Mouse (Mus musculus) frontal cortex, adult 2 months (tissue): ENCODE results near the gene P2ry2. TPM values are rescaled to one million over a fixed set of nuclear protein-coding genes. Genes with fewer than 3 reads are reported as not detected.

Experiments used
- DNase-seq, 2 experiments: peaks; one replicate each; pipeline ENCODE4 v3.0.0; 2022; ENCODE audit warnings: low spot score in 1 of 2; ENCODE audit errors: extremely low spot score in 1 of 2
- polyA plus RNA-seq: library from polyadenylated mRNA; depleted of rRNA; stranded (reverse); fragments of >200 nt; gene quantifications from 2 replicates; pipeline ENCODE4 v1.2.3, GENCODE M21; 2012

Gene P2ry2
- polyA plus RNA-seq, 1 experiment, result 0.58 TPM

DNA sequence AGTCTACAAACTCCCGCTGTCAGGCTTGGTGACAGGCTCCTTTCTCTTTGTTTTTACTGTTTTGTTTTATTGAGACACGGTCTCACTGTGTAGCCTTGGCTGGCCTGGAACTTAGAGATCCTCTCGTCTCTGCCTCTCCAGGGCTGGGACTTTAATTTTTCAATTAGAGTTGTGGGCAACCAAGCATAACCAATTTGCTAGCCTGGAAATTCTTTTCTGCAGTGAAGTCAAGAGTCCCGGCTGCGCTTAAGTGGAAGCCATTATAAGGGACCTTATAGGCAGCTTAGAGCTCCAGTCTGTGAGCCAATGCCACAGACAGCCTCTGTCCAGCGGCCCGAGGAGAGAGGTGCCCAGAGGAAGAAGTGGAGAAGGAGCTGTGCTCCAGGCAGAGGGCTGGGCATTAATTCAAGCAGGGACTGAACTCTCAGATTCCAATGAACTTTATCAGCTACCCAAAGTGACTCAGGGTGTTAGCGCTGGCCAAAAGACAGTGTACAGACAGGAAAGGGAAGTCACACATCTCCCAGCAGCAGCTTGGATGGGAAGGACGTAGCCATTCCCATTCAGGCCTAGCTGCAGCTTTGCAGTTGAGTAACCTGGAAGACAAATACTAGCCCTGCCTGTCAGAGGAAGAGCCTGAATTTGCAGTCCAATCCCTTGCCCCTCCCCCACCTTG is 21.9 kb downstream of the P2ry2 start:
- DNase-seq, result no peak

DNA sequence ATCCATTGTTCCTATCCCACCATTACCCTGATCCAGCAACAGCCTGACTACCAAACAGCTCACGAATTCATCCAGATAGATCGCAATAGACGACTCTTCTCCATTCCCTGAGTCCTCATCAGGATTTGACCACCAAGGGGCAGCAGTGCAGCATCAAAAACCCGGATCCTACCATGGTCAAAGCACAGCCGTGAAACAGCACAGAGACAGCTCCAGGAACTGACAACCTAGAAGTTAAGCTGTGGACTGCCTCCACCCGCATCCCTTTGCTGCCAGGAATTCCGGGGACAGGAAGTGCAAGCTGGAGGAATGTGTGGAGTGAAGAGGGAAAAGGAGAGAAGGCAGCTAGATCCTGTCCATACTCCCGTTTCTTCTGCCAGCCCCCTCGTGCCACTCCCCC is 24.6 kb downstream of the P2ry2 start:
- DNase-seq, result peak; percentile 33 to 83

DNA sequence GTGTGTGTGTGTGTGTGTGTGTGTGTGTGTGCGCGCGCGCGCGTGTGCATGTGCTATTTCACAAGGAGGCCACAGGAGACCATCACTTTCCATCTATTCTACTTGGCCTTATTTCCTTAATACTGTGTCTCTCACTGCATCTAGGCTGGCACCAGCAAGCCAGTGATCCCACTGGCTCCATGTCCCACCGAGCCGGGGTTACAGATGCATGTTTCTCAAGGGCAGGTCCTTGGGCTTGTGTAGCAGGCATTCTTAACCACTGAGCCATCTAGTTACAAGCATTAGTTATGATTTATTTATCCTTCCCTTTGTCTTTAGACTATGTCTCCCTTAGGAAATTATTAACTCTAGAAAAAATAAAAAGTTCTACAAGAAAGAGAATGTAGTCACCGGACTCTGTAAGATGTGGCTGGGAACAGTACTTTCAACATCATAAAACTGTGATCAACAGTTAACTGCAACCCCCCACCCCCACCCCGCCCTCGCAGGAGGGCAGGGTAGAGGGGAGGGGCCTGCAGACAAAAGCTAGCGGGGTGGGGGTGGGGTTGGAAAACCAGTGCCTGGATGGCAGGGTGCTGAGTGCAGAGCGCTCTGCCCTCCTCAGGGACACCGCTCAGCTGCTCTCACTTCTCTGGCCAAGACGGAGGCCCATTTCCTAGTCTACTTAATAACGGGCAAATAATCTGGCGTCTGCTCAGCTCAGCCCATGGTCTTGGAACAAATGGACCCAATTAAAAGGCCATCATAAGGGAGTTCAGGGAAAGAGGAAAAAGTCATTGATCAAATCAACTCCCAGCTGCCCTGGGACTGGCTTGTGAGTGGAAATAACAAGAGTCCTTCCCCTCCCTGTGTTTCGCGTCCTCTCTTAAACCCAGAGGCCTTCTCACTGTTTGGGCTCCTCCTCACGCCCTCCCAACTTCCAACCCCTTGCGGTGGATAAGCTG is 27.9 kb downstream of the P2ry2 start:
- DNase-seq, result no peak

DNA sequence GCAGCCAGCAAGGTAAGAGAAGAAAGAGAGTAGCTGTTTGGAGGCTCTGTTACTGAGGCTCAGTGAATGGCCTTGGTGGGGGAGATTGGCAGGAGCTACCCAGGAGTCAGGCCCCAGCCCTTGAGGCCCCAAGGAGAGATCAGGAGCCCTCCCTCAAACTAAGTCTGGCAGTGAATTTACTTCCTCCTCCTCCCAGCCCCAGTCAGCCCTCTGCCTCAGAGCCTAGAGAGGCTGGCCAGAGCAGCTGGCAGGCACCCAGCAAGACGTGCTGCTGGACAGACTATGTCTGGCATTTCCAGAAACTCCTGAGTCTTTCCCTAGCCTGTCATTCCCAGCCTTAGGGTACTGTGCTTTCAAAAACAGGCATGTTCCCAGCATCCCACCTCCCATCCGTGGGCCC is 33.5 kb downstream of the P2ry2 start:
- peak in 1 of 2 experiments; percentile 25 for DNase-seq

DNA sequence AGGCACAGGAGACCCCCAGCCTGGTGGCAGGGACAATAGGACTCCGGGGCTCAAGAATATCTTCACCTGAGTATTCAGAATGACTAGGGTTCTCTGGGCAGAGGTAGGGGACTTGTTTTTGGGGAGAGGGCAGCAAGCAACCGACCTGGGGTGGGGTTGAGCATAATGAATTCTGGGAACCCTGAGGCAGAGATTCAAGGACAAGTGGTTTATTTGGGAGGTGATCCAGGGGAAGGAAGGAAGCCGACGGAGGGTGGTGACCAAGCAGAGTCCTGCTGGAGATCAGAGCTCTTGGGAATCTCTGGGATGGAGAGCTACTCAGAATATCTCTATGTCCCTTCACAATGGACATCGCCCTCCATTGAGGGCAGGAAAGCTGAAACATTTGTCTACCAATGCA is 34.5 kb downstream of the P2ry2 start:
- DNase-seq, result no peak

DNA sequence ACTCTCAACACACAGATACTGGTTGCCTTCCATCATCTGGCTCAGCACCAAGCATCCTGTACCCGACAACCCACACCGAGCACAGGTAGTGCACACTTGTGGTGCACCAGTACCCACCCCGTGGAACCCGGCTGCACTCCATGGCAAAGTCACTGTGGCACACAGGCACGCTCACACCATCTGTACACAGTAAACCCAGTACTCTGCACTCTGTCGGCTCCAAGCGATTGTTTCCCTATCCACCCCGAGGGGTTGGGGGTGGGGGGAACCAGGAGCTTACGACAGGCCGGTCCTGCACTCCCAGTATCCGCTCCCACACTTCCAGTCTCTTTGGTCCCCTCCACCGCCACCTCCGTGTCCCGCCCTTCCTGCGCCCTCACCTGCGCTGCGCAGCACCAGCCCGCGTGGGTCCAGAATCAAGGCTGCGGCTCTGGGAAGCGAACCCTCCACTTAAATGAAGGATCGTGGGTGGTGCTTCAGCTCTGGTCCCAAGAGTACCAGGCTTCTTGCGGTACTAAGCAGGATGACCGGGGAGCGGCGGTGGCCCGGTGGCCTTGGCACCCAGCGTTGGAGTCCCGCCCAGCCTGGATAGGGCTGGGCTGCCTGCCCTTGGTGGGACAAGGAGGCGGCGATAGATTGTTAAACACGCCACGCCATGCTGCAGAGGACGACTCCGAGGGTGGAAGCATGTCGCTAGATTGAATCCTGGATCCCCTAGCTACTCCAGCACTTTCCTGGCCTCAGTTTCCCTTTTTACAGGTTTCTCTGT is 38.3 kb downstream of the P2ry2 start, which contains the start of gene P2ry6:
P2ry6 (minus strand) TSS at position 515 of the 769 bp plus-strand sequence.
- no peak for DNase-seq

DNA sequence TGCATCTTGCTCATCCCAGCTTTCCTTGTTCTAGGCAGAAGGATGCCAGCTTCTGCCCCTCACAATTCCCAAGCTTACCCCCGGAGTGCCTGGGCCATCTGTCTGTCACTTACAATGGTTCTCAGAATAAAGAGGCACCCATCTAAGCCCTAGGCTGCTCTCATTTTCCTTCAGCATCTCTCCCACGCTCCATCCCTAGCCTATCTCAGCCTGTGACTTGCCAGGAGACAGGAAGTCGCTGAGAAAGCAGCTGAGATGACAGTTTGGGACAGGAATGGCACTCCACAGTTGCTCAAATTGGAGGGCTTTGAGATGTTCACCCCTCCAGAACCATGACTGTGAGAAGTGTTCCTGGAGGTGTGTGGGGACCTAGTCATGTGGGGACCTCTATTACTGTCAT is 39.8 kb downstream of the P2ry2 start:
- peak in 1 of 2 experiments; percentile 30 for DNase-seq

DNA sequence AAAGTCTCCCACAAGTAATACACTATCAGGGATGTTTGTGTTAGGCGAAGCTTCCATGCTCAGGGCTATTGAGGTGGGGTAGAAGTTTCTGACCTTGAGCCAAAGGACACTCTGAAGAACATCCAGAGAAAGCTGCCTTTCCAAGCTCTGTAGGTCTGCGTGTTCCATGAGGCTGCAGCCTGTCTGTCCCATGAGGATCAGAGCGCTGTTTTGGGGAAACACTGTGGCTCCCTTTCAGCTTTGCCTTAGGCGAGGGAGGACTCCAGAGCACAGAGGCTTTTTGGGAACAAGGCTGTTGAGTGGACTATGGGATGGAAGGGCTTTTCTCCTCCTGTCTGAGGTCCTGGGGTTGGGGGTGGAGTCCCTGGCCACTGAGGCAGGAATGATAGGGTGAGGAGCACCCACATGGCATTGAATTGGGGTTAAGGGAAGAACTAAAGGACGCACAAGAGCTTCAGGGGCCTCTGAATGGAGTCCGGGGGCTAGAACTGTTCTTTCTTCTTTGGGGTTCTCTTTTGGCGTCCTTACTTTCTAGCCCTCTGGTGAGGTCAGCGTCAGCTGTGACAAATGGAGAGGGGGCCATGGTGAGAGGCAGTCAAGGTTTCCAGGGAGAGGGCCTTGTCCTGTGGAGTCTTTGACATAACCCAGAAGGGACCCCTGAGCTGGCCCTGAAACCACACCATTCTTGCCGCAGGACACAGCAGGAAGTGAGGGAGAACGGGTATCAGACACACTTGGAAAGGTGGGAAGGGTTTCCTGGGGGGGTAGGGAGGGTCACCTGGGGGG is 43.6 kb downstream of the P2ry2 start:
- no peak for DNase-seq

DNA sequence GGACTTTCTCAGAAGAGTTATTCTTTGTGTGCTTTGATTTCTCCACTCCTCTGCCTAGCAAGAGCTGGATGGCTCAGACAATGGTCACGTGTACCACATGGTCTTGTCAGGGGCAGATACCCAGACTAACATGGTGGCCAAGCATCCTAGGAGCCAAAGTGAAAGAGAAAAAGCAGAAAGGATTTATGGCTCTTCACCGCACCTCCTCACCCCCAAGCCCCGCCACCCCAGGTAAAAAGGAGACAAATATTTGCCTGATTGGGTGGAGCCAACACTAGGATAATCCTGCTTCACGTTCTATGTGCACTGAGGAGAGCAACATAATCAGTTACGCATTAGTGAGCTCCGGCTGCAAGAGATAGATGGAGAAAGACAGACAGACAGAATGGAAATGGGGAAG is 44.3 kb downstream of the P2ry2 start:
- no peak for DNase-seq

DNA sequence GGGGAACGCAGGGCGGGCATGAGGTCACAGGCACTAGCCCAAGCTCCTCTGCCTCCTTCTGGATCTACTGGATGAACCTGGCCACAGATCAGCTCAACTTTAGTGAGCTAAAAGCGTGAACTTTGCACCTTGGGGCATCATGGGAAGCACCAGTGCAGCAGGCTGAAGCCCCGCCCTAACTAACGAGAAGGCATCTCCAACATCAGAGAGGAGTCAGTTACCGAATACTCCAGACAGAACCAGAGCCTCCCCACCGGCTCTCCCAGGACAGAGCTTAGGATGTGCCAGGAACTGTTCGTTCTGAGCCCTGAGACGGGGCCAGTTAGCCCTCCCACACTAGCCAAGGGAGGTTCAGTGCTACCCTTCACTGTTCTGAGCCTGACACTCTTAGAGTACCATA is 44.8 kb downstream of the P2ry2 start:
- no peak for DNase-seq

DNA sequence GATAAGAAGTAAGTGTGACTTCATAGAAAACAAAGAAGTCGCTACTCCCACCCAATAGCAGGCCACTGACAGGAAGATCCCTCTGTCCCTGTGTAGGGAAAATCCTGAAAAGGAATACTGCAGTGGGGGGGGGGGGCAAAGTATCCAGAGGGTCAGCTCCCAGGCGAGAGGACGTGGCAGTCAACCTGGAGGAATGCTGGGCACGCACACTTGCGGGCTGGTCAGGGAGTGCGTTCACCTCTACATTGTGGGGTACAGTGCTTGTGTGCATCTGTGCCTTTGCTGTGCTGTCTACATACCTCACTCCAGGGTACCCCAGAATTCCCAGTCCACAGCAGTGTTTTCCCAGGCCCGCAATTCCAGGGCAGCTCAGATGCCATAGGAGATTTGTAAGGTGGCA is 46.7 kb downstream of the P2ry2 start:
- no peak for DNase-seq

DNA sequence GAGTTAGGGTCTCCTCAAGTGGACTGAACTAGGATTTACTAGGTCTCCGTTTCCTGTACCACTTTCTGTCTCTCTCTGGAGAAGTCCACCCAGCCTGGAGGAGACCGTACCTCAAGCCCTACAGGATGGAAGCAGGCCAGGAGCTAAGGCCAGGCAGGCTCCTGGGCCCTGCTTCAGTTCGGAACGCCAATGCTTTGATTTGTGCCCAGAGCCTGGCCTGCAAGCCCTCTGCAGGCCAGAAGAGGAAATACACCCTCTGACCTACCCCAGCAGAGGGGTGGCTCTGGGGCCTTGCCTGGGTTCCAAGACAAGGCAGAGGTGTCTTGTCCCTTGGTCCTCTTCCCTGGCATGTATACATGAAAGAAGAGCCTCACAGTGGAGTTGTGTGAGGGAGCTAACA is 47.6 kb downstream of the P2ry2 start:
- no peak for DNase-seq

DNA sequence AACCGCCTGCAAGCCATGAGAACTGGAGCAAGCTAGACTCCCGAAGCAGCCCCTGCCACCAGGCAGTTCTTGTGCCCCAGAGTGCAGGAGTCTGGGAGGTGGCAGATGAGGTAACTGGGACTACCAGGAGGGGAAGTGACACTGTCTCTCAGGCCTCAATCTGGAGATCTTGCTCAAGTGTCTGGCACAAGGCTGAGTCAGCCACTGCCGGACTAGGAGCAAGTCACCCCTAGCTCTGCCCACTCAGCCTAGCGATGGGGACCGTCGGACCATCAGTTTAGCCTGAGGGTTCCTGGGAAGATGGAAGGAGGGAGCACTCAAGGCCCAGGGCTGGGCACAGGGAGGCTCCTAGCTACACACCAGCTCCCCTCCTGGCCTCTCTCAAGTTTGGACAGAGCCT is 48.4 kb downstream of the P2ry2 start:
- DNase-seq, result no peak

DNA sequence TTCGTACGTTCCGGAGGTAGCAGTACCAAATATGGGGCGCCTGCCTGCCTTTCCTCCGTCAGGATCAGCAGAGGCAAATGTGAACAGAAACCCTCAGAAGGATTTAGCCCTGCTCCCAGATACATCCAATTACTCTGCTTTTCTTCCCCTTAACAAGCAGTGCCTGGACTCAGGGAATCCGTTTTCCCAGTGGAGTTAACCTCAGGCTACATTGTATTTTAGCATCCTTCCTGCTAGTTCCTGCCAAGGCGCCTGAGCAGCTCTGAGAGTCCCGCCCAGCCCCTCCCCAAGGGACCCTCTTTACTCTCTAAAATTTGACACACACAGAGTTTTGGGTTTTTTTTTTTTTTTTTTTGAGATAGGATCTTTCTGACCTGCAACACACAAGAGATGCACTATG is 49.3 kb downstream of the P2ry2 start:
- no peak for DNase-seq

DNA sequence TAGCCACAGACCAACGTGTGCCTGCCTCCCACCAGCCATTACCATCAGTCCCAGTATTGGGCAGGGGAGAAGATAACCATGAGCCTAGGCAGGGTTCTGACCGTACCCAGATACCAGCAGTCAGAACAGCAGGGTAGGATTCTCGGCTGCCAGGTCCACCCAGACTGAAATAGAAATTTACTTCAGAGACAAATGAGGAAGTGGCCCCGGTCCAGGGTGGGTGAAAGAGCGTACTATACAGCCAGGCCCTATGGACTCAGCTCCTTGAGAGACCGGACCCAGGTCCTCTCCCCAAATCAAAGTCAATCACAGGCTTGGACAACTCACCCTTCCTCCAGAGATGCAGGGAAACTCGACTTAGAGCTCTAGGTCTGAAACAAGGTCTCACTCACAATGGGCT is 51.5 kb downstream of the P2ry2 start:
- no peak for DNase-seq

DNA sequence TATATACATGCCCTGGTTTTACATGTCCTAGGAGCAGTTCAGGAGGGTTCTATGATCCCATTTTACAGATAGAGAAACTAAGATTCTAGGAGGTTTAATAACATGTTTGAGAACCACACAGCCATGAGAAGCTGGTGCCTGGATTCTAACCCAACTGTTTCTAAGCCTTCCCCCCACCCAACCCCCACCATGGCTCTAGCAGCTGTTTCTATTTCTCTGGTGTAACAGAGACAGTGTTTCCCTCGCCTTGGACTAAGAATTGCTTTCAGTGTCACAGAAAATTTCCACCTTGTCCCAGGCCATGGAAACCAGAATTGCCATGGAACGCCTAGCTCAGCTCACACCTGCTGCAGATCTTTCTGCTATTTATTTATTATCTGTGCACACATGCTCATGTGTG is 52.2 kb downstream of the P2ry2 start:
- DNase-seq, result no peak

DNA sequence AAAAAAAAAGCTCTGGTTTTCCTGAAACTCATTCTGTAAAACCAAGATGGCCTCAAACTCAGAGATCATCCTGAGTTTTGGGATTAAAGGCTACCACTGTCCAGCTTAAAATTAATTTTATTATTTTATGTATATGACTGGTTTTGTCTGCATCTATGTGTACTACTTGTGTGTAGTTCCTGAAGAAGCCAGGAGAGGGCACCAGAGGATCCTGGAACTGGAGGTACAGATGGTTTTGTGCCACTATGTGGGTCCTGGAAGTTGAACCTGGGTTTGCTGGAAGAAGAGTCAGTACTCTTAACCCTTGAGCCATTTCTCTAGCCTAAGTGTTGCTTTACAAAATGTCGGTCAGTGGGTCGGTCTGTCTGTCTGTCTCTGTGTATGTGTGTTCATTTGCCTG is 54.2 kb downstream of the P2ry2 start:
- no peak for DNase-seq

DNA sequence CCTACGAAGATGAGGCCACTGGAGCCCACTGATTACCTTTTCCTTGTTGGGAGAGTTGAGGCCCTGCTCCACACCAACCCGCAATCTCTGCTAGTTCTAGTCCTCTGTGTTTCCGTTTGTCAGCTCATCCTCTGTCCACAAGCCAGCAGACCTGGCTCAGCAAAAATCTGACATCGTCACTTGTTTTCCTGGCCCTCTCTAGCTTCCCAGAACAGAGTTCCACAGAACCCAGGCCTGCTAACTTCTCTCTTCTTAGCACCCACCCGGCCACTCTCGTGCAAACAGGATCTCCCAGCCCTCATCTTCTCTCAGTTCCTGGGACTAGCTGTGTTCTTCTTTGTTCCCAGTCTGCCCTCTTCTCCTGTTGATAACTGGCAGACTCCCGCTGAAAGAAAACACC is 60.0 kb downstream of the P2ry2 start:
- no peak for DNase-seq

DNA sequence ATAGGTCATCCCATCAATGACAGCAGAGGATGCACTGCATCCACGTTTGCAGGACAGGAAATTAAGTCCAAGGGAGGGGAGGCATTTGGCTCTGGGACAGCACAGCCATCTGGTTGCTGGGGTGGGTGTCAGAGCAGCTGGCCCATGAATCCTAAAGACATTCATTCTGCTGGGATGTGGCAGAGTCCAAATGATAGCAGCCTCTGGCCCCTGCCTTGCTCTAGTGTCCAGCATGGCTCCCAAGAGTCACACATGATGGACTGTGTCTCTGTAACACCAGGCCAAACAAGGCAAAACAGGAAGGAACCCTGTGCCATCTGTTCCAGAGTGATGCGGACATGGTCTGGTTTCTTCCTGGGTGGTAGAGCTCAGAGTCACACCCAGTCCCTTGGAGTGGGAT is 60.8 kb downstream of the P2ry2 start:
- DNase-seq, result no peak

DNA sequence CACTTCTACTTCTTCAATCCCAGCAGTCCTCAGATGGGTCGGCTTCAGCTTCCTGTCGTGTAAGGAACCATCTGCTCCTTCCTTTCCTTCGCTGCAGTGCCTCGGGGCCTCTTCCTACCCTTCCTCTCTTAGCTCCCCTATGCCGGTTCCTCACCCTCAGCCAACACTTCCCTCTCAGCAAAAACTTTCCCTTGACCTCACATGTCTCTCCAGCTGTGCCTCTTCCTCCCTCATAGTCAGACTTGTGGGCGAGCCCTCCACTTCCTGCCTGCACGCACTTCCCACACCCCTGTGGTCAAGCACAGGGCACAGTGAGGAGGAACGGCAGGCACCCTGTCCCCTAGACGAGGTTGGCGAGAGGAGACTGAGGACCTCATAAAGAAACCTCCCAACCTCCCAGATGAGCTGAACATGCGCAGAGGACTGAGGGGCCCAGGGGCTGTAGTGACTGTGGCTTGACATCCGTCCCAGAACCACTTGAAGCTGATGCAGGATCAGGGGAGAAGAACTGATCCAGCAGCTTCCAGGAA is 62.1 kb downstream of the P2ry2 start:
- DNase-seq, result no peak
